Mouse (Mus musculus) fibroblast of lung, adult 2 months (primary cell): Measurements from ENCODE around the gene Lrrc32.

Source experiments
- DNase-seq: peaks from one replicate; pipeline ENCODE4 v3.0.0-alpha.2; 2011; ENCODE audit warnings: low read depth

Lrrc32 gene

DNA sequence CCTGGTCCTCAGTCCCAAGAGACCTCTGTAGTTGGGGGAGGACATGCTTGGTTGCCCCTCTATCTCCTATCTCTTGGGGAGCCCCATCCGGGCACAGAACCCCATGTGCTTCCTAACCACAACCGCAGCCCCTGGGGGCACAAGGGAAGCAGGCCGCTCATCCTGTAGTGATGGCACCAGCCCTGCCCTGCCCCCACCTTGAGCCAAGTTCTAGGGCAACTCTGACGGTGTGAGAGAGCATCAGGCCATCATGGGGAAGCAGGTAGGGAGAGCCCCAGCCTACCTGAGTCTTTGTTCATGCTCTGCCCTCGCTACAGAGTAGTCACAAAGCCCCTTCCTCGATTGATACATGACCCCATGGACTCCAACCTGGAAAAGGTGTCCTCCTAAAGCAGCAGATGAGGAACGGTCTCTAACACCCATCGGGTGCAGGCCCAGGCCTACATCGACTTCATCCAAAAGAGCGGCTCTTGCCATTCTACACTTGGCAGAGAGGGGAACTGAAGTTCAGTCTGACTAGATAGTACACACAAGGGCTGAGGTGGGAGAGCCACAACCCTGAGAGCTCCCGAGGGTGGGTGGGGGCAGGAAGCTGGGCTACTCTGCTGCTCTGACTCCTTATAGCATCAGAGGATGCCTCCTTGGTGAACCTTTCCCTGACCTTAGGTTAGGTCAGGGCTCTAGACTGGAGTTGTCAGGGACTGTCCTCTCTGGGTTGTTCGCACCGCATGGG lies 519 bp upstream of the Lrrc32 start:
- DNase-seq: no peak

GRCm38 (mm10) chr7:98489623-98490084 lies 571 bp downstream of the Lrrc32 start:
- no peak for DNase-seq

- no peak for DNase-seq
Measured at GRCm38 (mm10) chr7:98490328-98490727, 1.2 kb downstream of the Lrrc32 start.

GRCm38 (mm10) chr7:98490911-98491310 lies 1.8 kb downstream of the Lrrc32 start:
- no peak for DNase-seq

- DNase-seq: no peak
Measured at GRCm38 (mm10) chr7:98491451-98492200, 2.5 kb downstream of the Lrrc32 start.

- no peak for DNase-seq
Measured at GRCm38 (mm10) chr7:98492331-98492730, 3.2 kb downstream of the Lrrc32 start.

GRCm38 (mm10) chr7:98493307-98493706 lies 4.2 kb downstream of the Lrrc32 start:
- DNase-seq: no peak

DNA sequence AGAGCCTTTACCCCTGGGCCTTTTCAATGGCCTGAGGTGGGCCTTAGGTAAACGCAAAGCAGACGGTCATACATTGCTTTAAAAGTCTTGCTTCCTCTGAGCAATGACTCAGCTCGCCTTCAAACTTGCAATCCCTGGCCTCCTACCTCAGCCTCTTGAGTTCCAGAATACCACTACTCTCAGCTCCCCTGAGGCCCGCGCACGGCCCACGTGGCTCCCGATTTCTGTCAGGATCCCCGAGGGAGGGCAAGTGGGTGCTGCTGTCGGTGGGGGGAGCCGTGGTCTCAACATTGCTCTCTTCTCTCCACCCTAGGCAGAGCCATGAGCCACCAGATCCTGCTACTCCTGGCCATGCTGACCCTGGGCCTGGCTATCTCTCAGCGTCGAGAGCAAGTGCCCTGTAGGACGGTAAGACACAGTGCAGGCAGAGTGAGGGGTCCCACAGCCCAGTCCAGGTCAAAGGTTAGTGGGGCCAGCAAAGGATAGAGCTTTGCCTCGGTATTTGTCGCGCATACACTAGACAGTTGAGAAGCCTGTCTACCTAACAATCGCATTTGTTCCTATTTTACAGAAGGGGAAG lies 4.9 kb downstream of the Lrrc32 start:
- DNase-seq: no peak

DNA sequence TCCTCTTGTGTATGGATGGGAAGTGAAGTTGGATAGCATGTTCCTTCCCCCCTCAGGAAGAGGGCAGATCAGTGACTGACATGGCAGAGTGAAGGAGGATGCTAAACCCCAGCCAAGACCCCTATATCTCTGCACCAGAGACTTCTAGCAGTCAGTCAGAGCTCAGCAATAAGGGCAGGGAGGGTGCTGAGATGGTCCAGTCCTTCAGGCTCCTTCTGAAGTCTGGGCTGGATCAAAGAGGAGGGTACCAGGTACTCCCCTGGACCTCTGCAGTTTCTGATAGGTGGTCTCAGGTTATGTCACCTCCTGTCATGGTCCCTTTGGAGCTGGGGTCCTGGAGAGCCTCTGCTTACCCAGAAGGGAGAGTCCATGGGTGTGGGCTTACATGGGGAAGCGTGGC lies 6.5 kb downstream of the Lrrc32 start:
- no peak for DNase-seq

- DNase-seq: no peak
Measured at GRCm38 (mm10) chr7:98497451-98497850, 8.4 kb downstream of the Lrrc32 start.

GRCm38 (mm10) chr7:98498101-98498500 lies 9.0 kb downstream of the Lrrc32 start:
- no peak for DNase-seq

GRCm38 (mm10) chr7:98498656-98499560 lies 9.8 kb downstream of the Lrrc32 start:
- DNase-seq: no peak

- DNase-seq: no peak
Measured at GRCm38 (mm10) chr7:98499561-98500292, 10.6 kb downstream of the Lrrc32 start.

DNA sequence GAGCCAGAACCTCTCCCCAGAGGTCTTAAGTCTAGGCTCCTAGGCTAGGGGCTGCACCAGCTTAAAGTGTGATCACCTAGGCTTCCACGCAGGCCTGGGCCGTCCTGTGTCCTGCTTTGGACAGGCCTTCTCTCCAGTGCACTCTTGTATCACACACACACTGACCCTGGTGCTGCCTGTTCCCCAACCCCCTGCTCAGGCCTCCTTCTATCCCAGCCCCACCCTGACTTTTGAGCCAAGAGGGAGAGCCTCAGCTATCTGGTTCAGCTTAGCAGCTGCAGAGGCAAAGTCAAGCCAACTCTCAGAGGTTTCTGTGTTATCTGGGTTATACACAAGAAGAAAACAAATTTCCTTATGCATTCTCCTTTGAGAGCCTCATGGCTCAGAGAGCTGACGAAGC lies 11.4 kb downstream of the Lrrc32 start:
- DNase-seq: no peak

DNA sequence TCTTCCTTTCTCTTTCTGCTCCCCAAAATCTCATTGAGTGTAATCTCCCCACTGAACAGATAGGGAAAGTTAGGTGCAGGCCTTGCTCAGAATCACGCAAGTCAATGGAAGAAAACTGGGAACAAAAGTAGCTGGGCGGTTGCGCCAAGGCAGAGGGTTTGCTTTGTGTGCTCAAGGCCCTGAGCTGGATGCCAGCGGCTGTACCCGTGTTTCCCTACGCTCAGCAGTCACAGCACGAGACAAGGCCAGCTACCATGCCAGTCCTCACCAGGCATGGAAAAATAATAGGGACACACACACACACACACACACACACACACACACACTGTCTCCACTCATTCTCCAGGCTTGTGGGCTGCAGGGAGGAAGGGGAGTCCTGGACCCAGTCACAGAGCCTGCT lies 12.0 kb downstream of the Lrrc32 start:
- DNase-seq: no peak

DNA sequence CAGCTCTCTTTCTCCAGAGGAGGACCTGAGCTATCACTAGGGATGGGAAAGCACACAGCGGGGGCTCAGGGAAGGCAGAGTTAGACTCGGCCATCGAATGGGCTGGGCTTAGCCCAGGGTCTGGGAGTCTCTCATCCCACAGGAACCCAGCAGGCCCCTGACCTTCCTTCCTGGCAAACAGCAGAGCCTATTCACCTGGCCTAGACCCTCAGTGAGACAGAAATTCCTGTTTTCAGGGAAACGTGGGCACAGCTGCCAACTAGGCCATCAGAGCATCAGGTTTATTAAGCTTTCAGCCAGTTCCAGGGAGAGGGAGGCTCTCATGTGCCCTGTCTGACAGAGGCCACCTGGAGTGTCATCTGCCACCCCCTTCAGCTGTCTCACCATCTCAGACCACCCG lies 13.8 kb downstream of the Lrrc32 start:
- no peak for DNase-seq

DNA sequence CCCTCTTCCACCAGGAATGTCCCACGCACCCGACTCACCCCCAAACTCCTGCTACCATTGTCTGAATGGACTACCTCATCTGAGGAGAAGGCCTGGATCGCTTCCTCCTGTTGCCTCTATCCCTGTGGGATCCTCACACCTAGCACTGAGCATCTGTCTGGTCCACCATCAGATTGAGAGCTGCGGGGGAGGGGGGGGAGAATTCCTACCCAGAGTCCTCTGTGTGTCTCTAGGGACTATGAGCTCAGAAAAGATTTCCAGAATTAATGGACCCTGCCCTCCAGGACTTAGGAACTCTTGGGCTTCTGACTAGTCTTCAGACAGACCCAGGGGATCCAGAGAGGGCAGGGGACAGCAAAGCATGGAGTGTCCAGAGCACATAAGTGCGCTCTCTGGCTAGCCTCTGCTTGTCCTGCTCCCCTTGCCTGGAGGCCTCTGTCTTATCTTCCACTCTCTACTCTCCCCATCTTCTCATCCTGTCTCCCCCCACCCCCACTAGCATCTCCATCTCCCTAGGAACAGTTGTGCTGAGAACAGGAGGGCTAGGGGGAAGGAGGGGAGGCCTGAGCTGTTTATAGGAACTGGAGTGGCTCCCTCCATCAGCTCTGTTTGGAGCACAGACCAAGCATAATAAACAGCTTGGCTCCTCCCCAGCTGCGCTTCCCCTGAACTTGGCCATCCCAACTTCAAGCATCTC lies 15.0 kb downstream of the Lrrc32 start:
- no peak for DNase-seq

- DNase-seq: no peak
Measured at GRCm38 (mm10) chr7:98504726-98505314, 15.7 kb downstream of the Lrrc32 start.

DNA sequence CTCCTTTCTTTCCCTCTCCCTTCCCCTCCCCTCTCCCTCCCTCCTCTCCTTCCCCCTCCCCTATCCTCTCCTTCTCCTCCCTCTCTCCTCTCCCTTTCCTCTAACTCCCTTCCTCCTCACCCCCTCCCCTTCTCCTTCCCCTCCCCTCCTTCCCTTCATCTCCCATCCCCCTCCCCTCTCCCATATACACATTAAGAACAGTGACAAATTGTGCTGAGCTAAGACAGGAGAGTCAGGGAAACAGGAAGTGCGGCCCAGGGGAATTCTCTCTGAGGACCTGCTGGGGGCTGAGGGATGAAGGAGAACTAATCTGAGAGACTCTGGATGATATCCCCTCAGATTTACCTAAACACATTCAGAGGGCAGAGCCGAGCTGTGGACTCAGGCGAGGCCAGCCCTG lies 16.6 kb downstream of the Lrrc32 start:
- DNase-seq: no peak
